Mouse (Mus musculus) adrenal gland, postnatal 36 days (tissue): ENCODE data around the gene Hist1h2ae. TPM values are rescaled to one million over a fixed set of nuclear protein-coding genes. Genes with fewer than 3 reads are reported as not detected.

ENCODE experiments used
- microRNA-seq: library from miRNA; unstranded; fragments of <30 nt; microRNA quantifications from one replicate; pipeline ENCODE4 v1.2.0, GENCODE M21; 2021
- total RNA-seq, 2 experiments: library from RNA; stranded (reverse); gene quantifications; 2 replicates each; pipeline ENCODE4 v1.2.3; 2021

The Hist1h2ae gene
- total RNA-seq, 2 experiments from 2014 or later = 9.2 to 9.6 TPM

Small RNAs within 50 kb of the gene (microRNA-seq; reads per million reads assigned to microRNA genes)
- gene Gm44297 (not detected), gene Gm44359 (not detected), gene Gm44394 (not detected)

Other genes with a start within 250 kb of the Hist1h2ae start
- 10 to 100 TPM; 19.4 to 21.2 TPM for gene Zfp322a, start 202.0 kb downstream of the Hist1h2ae start, total RNA-seq
- gene Abt1, start 147.4 kb downstream of the Hist1h2ae start, total RNA-seq = 1 to 10 TPM; 6.9 to 8.3 TPM
- not detected for gene Btn1a1, start 105.3 kb downstream of the Hist1h2ae start, total RNA-seq
- gene Btn2a2, start 82.4 kb downstream of the Hist1h2ae start, total RNA-seq = not detected
- 100 to 1,000 TPM; 443 to 473 TPM for gene Hist1h4h, start 40.2 kb downstream of the Hist1h2ae start, total RNA-seq
- gene Hist1h2af, start 37.3 kb downstream of the Hist1h2ae start, total RNA-seq = 10 to 100 TPM; 49.7 to 55.2 TPM
- 10 to 100 TPM; 13.9 to 17.7 TPM for gene Hist1h3g, start 35.8 kb downstream of the Hist1h2ae start, total RNA-seq
- gene Hist1h2bh, start 27.8 kb downstream of the Hist1h2ae start, total RNA-seq = 1 to 10 TPM; 4.2 to 4.7 TPM
- gene Hist1h3f, start 27.2 kb downstream of the Hist1h2ae start, total RNA-seq = 10 to 100 TPM; 23.4 to 24.4 TPM
- gene Hist1h4f, start 19.6 kb downstream of the Hist1h2ae start, total RNA-seq = 100 to 1,000 TPM; 112 to 118 TPM
- 1 to 10 TPM; 4.5 to 4.9 TPM for gene Hist1h1d, start 18.0 kb downstream of the Hist1h2ae start, total RNA-seq
- 10 to 100 TPM; 56.1 to 72.9 TPM for gene Hist1h3e, start 8.9 kb downstream of the Hist1h2ae start, total RNA-seq
- gene Hist1h2bg, start 176 bp upstream of the Hist1h2ae start, total RNA-seq = 100 to 1,000 TPM; 105 to 116 TPM
- gene Hist1h2bf, start 3.0 kb upstream of the Hist1h2ae start, total RNA-seq = 10 to 100 TPM; 34.6 to 44.5 TPM
- gene Hist1h2ad, start 3.2 kb upstream of the Hist1h2ae start, total RNA-seq = 10 to 100 TPM in 1 of 2 experiments, 1 to 10 TPM in 1; 8.1 to 13.6 TPM
- 1 to 10 TPM; 7.4 TPM for gene Hist1h3d, start 4.5 kb upstream of the Hist1h2ae start, total RNA-seq
- 100 to 1,000 TPM; 159 to 164 TPM for gene Hist1h4d, start 10.4 kb upstream of the Hist1h2ae start, total RNA-seq
- gene Hist1h2be, start 49.9 kb upstream of the Hist1h2ae start, total RNA-seq = 10 to 100 TPM; 12.1 to 13.4 TPM
- 10 to 100 TPM; 49.5 to 74.0 TPM for gene Hist1h1e, start 51.3 kb upstream of the Hist1h2ae start, total RNA-seq
- gene Hist1h2ac, start 112.7 kb upstream of the Hist1h2ae start, total RNA-seq = 1 to 10 TPM; 3.0 to 3.1 TPM
- 100 to 1,000 TPM; 138 to 161 TPM for gene Hist1h2bc, start 113.0 kb upstream of the Hist1h2ae start, total RNA-seq
- under 1 TPM; 0.33 to 0.46 TPM for gene Hist1h1t, start 124.6 kb upstream of the Hist1h2ae start, total RNA-seq
- 100 to 1,000 TPM; 101 to 109 TPM for gene Hist1h4c, start 127.2 kb upstream of the Hist1h2ae start, total RNA-seq
- 10 to 100 TPM; 29.2 to 49.8 TPM for gene Hfe, start 139.6 kb upstream of the Hist1h2ae start, total RNA-seq
- 100 to 1,000 TPM; 145 to 279 TPM for gene Hist1h1c, start 167.6 kb upstream of the Hist1h2ae start, total RNA-seq
- 10 to 100 TPM; 20.5 to 26.8 TPM for gene Hist1h3c, start 174.4 kb upstream of the Hist1h2ae start, total RNA-seq
- gene Hist1h2bb, start 175.5 kb upstream of the Hist1h2ae start, total RNA-seq = 10 to 100 TPM; 34.0 to 41.3 TPM
- gene Hist1h2ab, start 179.9 kb upstream of the Hist1h2ae start, total RNA-seq = 10 to 100 TPM; 58.1 to 68.0 TPM
- 10 to 100 TPM; 54.7 to 79.9 TPM for gene Hist1h3b, start 181.0 kb upstream of the Hist1h2ae start, total RNA-seq
- 100 to 1,000 TPM; 115 to 122 TPM for gene Hist1h4b, start 185.8 kb upstream of the Hist1h2ae start, total RNA-seq
- gene Hist1h4a, start 190.0 kb upstream of the Hist1h2ae start, total RNA-seq = 10 to 100 TPM; 59.8 to 61.2 TPM
- gene Hist1h3a, start 191.2 kb upstream of the Hist1h2ae start, total RNA-seq = 10 to 100 TPM; 55.1 to 59.3 TPM
- gene Hist1h1a, start 192.4 kb upstream of the Hist1h2ae start, total RNA-seq = 10 to 100 TPM; 35.0 to 39.8 TPM
- gene Trim38, start 198.7 kb upstream of the Hist1h2ae start, total RNA-seq = under 1 TPM; 0.16 to 0.23 TPM
- under 1 TPM in 1 of 2 experiments, not detected in 1; 0.26 TPM for gene Slc17a2, start 235.8 kb upstream of the Hist1h2ae start, total RNA-seq